Mouse (Mus musculus): ENCODE data around the gene Rnf133.

The Rnf133 gene

DNA sequence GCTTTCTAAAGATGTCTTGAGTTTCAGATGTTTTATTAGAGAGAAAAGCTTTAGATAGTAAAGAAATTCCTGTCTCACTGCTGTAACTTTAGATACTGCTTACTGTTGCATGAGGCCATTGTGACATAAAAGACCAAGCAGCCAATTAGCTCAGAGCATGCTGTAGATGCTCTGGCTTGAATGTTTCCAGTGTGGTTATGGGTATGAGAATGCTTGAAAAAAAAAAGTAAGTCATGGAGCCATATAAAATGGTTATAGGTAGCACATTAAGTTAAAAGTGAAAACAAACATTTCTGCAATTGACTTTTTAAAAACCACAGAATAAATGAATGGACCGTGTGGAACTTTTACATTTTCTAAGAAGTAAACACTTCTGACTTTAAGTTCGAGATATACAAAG is at the start of gene Rnf133:
Gene Rnf133 (minus strand): TSS at position 101 of the 400 bp plus-strand sequence.
- DNase-seq = no peak

DNA sequence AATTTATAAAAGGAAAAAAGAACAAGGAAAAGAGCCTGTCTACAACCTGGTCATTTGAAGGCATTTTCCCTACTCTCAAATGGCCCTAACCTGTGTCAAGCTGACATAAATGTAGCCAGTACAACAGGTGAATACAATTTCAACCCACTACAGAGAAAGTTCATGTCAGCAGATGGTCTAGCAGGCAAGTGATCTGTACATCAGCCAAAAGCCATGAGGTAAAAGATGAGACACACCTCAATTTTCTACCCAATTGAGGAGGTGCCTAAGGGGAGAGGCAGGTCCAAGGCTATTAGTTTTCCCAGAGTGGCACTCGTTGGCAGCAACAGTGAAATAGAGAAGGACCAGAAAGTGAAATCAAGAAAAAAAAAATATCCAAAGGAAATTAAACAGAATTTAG is 28.1 kb upstream of the Rnf133 start:
- no peak for DNase-seq

DNA sequence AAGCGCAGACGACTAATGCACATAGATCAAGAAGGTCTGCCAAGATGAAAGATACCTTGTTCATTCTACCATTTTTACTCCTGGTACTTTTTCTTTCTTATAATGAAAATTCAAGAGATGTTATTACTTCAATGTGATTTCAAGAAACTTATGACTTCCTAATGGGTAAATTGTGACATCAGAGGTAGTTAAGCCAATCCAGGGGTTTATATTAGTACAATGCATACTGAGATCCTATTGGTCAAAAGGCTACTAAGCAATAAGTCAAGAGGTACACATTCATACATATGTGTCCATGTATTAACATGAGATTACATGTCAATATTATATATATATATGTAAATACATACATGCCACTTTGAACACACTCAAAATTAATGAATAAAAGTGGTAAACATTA is 4.9 kb upstream of the Rnf133 start, which contains the start of gene Rnf148:
Gene Rnf148 (minus strand): TSS at position 101 of the 400 bp plus-strand sequence.
- no peak for DNase-seq

DNA sequence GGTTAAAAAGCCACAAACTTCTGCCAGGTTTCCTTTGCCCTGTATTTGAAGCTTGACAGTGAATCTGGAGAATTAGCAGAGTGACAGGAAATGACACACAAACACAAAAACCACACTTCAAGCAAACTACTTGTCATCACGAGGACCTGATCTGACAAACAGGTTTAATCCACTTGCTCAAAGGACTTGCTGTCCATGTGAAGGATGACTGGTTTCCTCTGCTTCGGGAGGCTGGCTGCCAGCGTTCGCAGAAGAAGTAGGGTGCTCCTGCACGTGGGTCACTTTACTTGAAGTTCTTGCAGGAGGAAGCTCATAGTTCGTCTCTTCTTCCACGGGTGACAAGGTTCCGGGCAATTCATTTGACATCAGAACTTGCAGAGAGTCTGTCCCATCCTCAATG is 1.4 kb downstream of the Rnf133 start:
- DNase-seq = peak; percentile 13 to 36

DNA sequence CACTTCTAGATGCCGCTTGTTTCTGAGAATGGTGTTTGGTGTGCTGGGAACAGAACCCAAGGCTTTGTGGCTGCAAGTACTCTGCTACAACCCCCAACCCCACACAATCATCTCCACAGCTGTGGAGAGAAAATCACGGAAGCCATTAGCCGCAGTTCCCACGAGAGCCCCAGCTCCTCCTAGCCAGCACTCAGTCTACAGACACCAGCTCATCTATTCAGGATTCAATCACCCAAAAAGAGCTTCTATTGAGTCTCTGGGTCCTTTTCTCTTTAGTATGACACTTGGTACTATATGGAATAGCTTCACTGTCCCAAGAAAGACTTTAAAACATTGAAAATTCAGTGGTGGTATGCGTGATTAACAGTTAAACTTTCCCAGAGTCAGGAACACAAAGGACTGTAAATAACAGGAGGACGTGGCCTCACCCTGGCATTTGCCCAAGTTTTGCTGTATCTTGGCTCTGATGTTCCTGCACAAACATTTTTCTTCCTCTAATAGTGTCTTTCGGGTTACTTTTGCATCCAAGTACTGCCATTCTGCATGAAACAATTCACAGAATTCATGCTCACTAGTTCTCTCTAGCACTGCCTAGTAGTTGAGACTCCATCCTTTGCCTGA is 2.4 kb downstream of the Rnf133 start:
- peak; percentile 68 to 72 for DNase-seq

DNA sequence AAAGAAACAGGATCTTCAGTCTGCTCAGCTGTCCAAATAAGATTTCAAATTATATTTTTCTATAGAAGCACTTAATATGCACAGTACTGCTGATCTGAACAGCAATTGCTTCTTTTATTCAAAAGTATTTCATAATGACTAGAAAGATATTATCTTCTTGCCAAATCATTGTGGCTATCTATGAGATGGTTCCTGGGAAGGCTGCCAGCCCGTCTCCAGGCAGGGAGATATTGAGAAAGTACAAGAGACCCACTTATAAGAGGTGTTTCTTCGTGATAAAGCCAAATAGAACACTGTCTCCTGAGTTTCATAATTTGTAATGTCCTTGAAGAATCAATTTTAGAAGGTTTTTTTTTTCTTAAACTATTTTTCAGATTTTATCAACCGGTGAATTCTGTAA is 13.0 kb downstream of the Rnf133 start:
- DNase-seq = no peak

DNA sequence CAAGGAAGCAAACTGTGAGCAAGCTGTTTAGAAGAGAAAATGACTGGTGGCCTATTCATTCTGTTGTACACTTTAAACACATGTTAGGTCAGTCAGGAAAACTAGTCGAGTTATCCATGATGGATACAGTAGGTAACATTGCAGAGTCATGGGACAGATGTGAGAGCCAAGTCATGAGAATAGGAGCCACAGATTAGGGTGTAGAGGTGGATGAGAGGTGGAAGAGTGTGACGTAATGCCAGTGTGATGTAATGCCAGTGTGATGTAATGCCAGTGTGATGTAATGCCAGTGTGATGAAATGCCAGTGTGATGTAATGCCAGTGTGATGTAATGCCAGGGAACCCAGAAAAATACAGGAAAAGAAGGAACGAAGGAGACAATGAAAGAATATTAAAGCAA is 14.9 kb downstream of the Rnf133 start:
- no peak for DNase-seq

DNA sequence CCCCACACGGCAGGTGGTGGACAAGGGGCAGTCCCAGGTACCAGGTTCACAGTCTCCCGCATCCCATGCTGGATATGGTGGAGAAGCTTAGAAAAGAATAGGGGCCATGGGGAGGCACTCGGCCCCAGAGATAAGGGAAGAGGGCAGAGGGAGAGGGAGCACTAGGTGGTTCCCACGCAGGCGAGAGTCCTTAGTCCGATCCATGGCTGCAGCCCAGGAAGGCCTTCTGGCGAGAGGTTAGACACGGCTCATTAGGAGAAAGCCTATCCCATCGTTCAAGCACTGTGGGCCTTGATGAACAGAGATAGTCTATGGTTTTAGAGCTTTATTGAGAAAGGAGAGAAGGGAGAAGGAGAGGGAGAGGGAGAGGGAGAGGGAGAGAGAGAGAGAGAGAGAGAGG is 16.1 kb downstream of the Rnf133 start:
- DNase-seq = no peak

DNA sequence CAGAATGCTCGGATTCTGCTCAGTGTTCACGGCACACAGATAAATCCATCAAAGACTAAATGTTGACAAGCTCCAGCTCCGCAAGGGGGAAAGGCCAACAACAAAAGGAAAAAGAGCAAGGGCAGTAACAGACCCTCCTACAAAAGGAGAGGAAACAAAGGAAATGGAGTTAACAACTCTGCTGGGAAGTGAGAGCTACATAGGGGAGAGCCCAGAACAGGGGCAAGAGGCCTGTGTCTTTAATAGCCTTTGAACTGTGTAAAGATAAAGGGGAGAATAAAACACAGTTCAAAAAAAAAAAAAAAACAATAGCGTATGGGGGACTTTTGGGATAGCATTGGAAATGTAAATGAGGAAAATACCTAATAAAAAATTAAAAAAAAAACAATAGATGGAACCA is 19.6 kb downstream of the Rnf133 start:
- no peak for DNase-seq

Measured in lung, postnatal 4 days (tissue).